Mouse (Mus musculus): ENCODE data around the gene Rad54l2. TPM values are rescaled to one million over a fixed set of nuclear protein-coding genes. Genes with fewer than 3 reads are reported as not detected.
A peak's percentile ranks its signal among the peaks of the same experiment; 100 is the strongest.

Rad54l2 gene
- total and polyA plus RNA-seq, 2 experiments, result 8.1 to 21.5 TPM

DNA sequence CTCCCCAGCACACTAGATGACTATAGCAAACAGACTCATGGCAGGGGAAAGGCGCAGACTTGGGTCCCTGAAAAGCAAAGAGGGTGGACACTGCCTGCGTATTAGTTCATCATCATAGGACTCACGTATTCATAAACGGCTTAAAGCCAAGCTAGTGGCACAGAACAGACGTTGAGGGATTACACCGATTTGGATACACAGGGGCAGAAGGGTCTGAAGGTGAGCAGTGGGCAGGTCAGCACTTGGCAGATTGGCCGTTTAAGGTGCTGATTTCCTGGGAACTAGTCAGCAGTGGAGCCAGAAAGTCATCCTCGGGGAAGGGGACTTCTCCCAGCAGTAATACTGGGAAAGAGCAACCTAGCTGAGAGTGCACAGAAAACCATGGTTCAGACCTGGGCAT is 100.2 kb downstream of the Rad54l2 start:
- Histone ChIP-seq H3K4me3 (ENCODE audit: insufficient read depth, low read depth, low read length) (no peak overlapping the region), H3K79me2 (ENCODE audit: control insufficient read depth, insufficient read depth, low read length) (no peaks in the 10 kb centered on the region), H3K27me3 (ENCODE audit: control insufficient read depth, insufficient read depth, low read length) (no peaks in the 10 kb centered on the region), H3K4me1 (ENCODE audit: control insufficient read depth, insufficient read depth, low read length) (peaks cover 10% of the 10 kb centered on the region), H3K27ac (replicated peaks; ENCODE audit: insufficient read depth, low read depth, low read length) (no peak overlapping the region), H3K36me3 (ENCODE audit: control insufficient read depth, insufficient read depth, low read length) (peaks cover 16% of the 10 kb centered on the region), H3K9ac (ENCODE audit: low read depth, low read length) (no peak overlapping the region)
- TF ChIP-seq CTCF (IDR thresholded peaks at IDR 0.05; ENCODE audit: low read depth, low read length), result no peak
- no peak for TF ChIP-seq POLR2A (IDR thresholded peaks at IDR 0.05; ENCODE audit: extremely low read depth, insufficient read depth, low read length)
- DNase-seq (ENCODE audit: extremely low read depth, low read depth, low spot score), result no peak
- 84% methylated on average over 8 of the region's 8 CpGs for WGBS

DNA sequence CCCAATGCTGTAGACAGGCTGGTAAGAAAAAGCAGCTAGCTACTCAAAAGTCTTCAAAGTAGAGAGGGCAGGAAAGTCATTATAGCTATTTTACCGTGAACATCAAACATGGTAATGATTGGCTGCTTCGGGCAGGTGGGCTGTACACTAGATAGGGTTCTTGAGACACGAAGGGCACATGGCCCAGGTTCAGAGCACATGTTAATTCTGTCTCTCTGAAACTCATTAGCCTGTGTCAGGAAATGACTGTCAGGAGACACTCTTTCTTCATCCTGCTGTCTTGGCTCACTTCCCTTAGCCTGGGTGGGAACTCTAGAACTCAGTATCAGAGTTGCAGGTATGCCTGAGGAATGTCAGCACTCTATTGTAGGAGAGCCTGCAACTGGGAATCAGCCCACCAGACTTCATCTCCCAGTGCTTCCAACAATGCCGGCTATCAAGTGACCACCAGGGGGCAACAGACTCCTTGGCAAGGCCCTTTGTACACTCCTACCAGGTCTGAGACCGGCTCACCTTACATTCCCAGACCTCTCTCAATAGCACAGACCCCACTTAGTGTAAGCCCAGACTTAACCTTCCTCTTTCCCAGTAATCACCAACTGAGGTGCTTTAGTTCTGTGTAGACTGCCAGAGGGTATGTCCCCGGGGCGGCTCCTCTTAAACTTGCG is 101.9 kb downstream of the Rad54l2 start:
- Histone ChIP-seq H3K9ac (ENCODE audit: low read depth, low read length) (no peak overlapping the region), H3K79me2 (ENCODE audit: control insufficient read depth, insufficient read depth, low read length) (no peaks in the 10 kb centered on the region), H3K36me3 (ENCODE audit: control insufficient read depth, insufficient read depth, low read length) (peaks cover 8% of the 10 kb centered on the region), H3K27me3 (ENCODE audit: control insufficient read depth, insufficient read depth, low read length) (no peaks in the 10 kb centered on the region), H3K27ac (replicated peaks; ENCODE audit: insufficient read depth, low read depth, low read length) (no peak overlapping the region), H3K4me1 (ENCODE audit: control insufficient read depth, insufficient read depth, low read length) (peaks cover 10% of the 10 kb centered on the region), H3K4me3 (ENCODE audit: insufficient read depth, low read depth, low read length) (no peak overlapping the region)
- 32% methylated on average over 8 of the region's 8 CpGs for WGBS
- peak; percentile 65 for DNase-seq (ENCODE audit: extremely low read depth, low read depth, low spot score)
- TF ChIP-seq CTCF (IDR thresholded peaks at IDR 0.05; ENCODE audit: low read depth, low read length), result peak; percentile 82
- TF ChIP-seq POLR2A (IDR thresholded peaks at IDR 0.05; ENCODE audit: extremely low read depth, insufficient read depth, low read length), result no peak

- WGBS, result under 1% methylated on average over 85 of the region's 86 CpGs
- TF ChIP-seq CTCF (IDR thresholded peaks at IDR 0.05; ENCODE audit: low read depth, low read length) (no peak), POLR2A (IDR thresholded peaks at IDR 0.05; ENCODE audit: extremely low read depth, insufficient read depth, low read length) (peak; percentile 22; the same call in 1 of the 2 replicates)
These were observed 103.5 kb downstream of the Rad54l2 start, which contains the start of gene Tex264 for GRCm38 (mm10) chr9:106685249-106686101. Tex264 (minus strand) TSS chr9:106685927.

GRCm38 (mm10) chr9:106684918-106685248 is 104.1 kb downstream of the Rad54l2 start:
- Histone ChIP-seq H3K79me2 (ENCODE audit: control insufficient read depth, insufficient read depth, low read length) (no peaks in the 10 kb centered on the region), H3K4me1 (ENCODE audit: control insufficient read depth, insufficient read depth, low read length) (peaks cover 10% of the 10 kb centered on the region), H3K27ac (replicated peaks; ENCODE audit: insufficient read depth, low read depth, low read length) (peak overlapping the region; percentile 88), H3K9ac (ENCODE audit: low read depth, low read length) (peak overlapping the region; percentile 95), H3K4me3 (ENCODE audit: insufficient read depth, low read depth, low read length) (peak overlapping the region; percentile 93), H3K36me3 (ENCODE audit: control insufficient read depth, insufficient read depth, low read length) (peaks cover 6% of the 10 kb centered on the region), H3K27me3 (ENCODE audit: control insufficient read depth, insufficient read depth, low read length) (no peaks in the 10 kb centered on the region)
- WGBS, result 4% methylated on average over 14 of the region's 14 CpGs
- no peak for DNase-seq (ENCODE audit: extremely low read depth, low read depth, low spot score)
- no peak for TF ChIP-seq CTCF (IDR thresholded peaks at IDR 0.05; ENCODE audit: low read depth, low read length)
- no peak for TF ChIP-seq POLR2A (IDR thresholded peaks at IDR 0.05; ENCODE audit: extremely low read depth, insufficient read depth, low read length)

More at GRCm38 (mm10) chr9:106685249-106686101, 103.5 kb downstream of the Rad54l2 start, which contains the start of gene Tex264:
- peak within 1 kb of the TSS; percentile 93 for H3K4me3 ChIP-seq (ENCODE audit: insufficient read depth, low read depth, low read length)
- H3K27ac ChIP-seq (replicated peaks; ENCODE audit: insufficient read depth, low read depth, low read length), result peak within 1 kb of the TSS; percentile 88
- H3K27me3 ChIP-seq (ENCODE audit: control insufficient read depth, insufficient read depth, low read length), result no peaks in the 10 kb centered on the region
- DNase-seq (ENCODE audit: extremely low read depth, low read depth, low spot score), result peak; percentile 71
- H3K4me1 ChIP-seq (ENCODE audit: control insufficient read depth, insufficient read depth, low read length), result peaks cover 10% of the 10 kb centered on the region
- peaks cover 5% of the 10 kb centered on the region for H3K36me3 ChIP-seq (ENCODE audit: control insufficient read depth, insufficient read depth, low read length)
- H3K9ac ChIP-seq (ENCODE audit: low read depth, low read length), result peak within 1 kb of the TSS; percentile 95
- no peaks in the 10 kb centered on the region for H3K79me2 ChIP-seq (ENCODE audit: control insufficient read depth, insufficient read depth, low read length)

GRCm38 (mm10) chr9:106684093-106684872 is 104.7 kb downstream of the Rad54l2 start:
- Histone ChIP-seq H3K9ac (ENCODE audit: low read depth, low read length) (peak overlapping the region; percentile 95; the same call in 1 of the 2 replicates), H3K36me3 (ENCODE audit: control insufficient read depth, insufficient read depth, low read length) (peaks cover 6% of the 10 kb centered on the region), H3K4me1 (ENCODE audit: control insufficient read depth, insufficient read depth, low read length) (peaks cover 10% of the 10 kb centered on the region), H3K4me3 (ENCODE audit: insufficient read depth, low read depth, low read length) (peak overlapping the region; percentile 93; the same call in 1 of the 2 replicates), H3K27me3 (ENCODE audit: control insufficient read depth, insufficient read depth, low read length) (no peaks in the 10 kb centered on the region), H3K27ac (replicated peaks; ENCODE audit: insufficient read depth, low read depth, low read length) (peak overlapping the region; percentile 88; the same call in 1 of the 2 replicates), H3K79me2 (ENCODE audit: control insufficient read depth, insufficient read depth, low read length) (no peaks in the 10 kb centered on the region)
- no peak for TF ChIP-seq POLR2A (IDR thresholded peaks at IDR 0.05; ENCODE audit: extremely low read depth, insufficient read depth, low read length)
- TF ChIP-seq CTCF (IDR thresholded peaks at IDR 0.05; ENCODE audit: low read depth, low read length), result no peak
- 74% methylated on average over 6 of the region's 6 CpGs for WGBS
- DNase-seq (ENCODE audit: extremely low read depth, low read depth, low spot score), result no peak

Measured in liver, adult 2 months (tissue).